Mouse (Mus musculus) central nervous system, embryonic 18 days (tissue): Measurements from ENCODE around the gene Tnfsf14. TPM values are rescaled to one million over a fixed set of nuclear protein-coding genes. Genes with fewer than 3 reads are reported as not detected.

Source experiments
- polyA plus RNA-seq: library from polyadenylated mRNA; depleted of rRNA; stranded (reverse); fragments of >200 nt; gene quantifications from 2 replicates; pipeline ENCODE4 v1.2.3, GENCODE M21; 2012; rRNA removed

Tnfsf14 gene
- not detected in 2 replicates for polyA plus RNA-seq

GRCm38 (mm10) chr17:57194041-57194507 lies at the start of gene Tnfsf14:
Gene Tnfsf14 (minus strand): TSS chr17:57194177.

DNA sequence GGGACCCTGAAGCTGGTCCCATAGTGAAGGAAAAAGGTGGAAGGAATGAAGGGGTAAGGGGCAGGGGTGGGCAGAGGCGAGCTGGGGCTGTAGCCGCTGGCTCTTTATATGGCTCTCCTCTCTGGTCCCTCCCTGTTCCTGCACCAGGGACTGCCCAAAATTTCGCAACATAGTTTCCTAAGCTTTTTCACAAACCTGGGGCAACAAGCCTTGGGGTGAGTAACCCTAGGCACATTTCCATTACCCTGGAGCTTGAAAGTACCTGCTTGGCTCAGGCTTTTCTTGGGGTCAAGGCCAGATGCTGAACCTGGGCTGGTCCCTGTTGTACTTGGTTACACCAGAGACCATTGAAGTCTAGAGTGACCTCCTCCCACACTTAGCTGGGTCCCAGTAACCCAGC lies 34.0 kb upstream of the Tnfsf14 start, which contains the start of gene C3:
C3 (minus strand) TSS at position 123 of the 400 bp plus-strand sequence.

DNA sequence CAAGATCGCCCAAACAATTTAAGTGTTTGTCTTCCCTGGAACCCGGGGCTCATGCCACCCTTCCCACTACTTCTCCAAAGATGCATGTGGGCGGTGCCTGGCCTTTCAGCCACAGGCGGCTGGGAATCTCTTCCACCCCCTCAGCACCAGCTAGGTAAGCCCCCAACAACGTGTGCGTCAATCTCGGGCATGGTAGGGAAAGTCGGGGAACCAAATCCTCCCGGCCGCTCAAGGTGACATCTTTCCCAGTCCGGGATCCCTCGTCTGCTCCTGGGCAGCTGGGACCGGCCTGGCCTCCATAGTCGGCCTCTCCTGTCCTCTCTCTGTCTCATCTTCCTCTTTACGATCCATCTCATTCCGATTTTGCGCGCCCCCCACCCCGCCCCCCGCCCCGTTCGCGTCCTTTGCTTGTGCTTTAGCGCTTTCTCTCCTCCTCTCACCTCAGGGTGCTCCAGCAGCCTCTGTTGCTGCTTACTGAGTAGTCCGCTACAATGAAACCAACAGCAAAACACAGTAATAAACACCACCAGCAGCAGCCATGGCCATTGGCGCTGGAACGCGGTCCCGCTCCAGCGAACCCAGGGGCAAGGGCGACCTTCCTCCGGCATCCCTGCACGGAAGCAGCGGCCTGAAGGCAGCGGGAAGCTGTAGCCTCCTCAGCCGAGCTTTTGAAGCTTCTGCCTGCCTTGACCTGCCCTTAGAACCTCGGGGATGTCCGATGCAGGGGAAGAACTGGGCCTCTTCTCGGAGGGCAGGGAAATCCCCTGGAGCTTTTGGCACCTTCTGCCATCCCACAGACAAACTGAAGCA lies 44.8 kb downstream of the Tnfsf14 start, which contains the start of gene Cd70:
Cd70 (minus strand) TSS at position 784 of the 810 bp plus-strand sequence.

Other genes starting within 250 kb of the Tnfsf14 start
- not detected in 2 replicates for gene Acer1, start 212.1 kb downstream of the Tnfsf14 start, polyA plus RNA-seq
- 147 and 151 TPM in 2 replicates for gene Clpp, start 203.9 kb downstream of the Tnfsf14 start, polyA plus RNA-seq
- gene Alkbh7, start 196.8 kb downstream of the Tnfsf14 start, polyA plus RNA-seq = 36.5 and 41.5 TPM in 2 replicates
- 0.39 TPM in 1 of 2 replicates, not detected in the other for gene Pspn, start 194.2 kb downstream of the Tnfsf14 start, polyA plus RNA-seq
- gene Gtf2f1, start 182.9 kb downstream of the Tnfsf14 start, polyA plus RNA-seq = 80.5 and 81.7 TPM in 2 replicates
- gene Gm17949, start 182.7 kb downstream of the Tnfsf14 start, polyA plus RNA-seq = 0.04 and 0.06 TPM in 2 replicates
- 69.3 and 75.7 TPM in 2 replicates for gene Khsrp, start 162.7 kb downstream of the Tnfsf14 start, polyA plus RNA-seq
- 0.04 and 0.08 TPM in 2 replicates for gene Slc25a41, start 152.5 kb downstream of the Tnfsf14 start, polyA plus RNA-seq
- 3.5 TPM in 2 replicates for gene Crb3, start 135.1 kb downstream of the Tnfsf14 start, polyA plus RNA-seq
- 99.8 and 105 TPM in 2 replicates for gene Slc25a23, start 134.3 kb downstream of the Tnfsf14 start, polyA plus RNA-seq
- gene Dennd1c, start 115.7 kb downstream of the Tnfsf14 start, polyA plus RNA-seq = 3.1 and 3.5 TPM in 2 replicates
- gene Tubb4a, start 106.4 kb downstream of the Tnfsf14 start, polyA plus RNA-seq = 187 and 200 TPM in 2 replicates
- 8.1 TPM in 2 replicates for gene Tnfsf9, start 88.9 kb downstream of the Tnfsf14 start, polyA plus RNA-seq
- 0.84 and 0.88 TPM in 2 replicates for gene Cd70, start 44.4 kb downstream of the Tnfsf14 start, polyA plus RNA-seq
- gene C3, start 34.0 kb upstream of the Tnfsf14 start, polyA plus RNA-seq = 1.5 and 3.6 TPM in 2 replicates
- 16.3 and 16.7 TPM in 2 replicates for gene Gpr108, start 54.3 kb upstream of the Tnfsf14 start, polyA plus RNA-seq
- 10.2 and 11.1 TPM in 2 replicates for gene Trip10, start 55.3 kb upstream of the Tnfsf14 start, polyA plus RNA-seq
- 0.88 and 1.3 TPM in 2 replicates for gene Vav1, start 84.9 kb upstream of the Tnfsf14 start, polyA plus RNA-seq
- gene Adgre1, start 164.5 kb upstream of the Tnfsf14 start, polyA plus RNA-seq = 2.3 and 3.9 TPM in 2 replicates